Mouse (Mus musculus): ENCODE data around the gene Cavin3. TPM values are rescaled to one million over a fixed set of nuclear protein-coding genes. Genes with fewer than 3 reads are reported as not detected.

Gene Cavin3
- polyA plus RNA-seq, 1 experiment from 2014 or later: 24.2 TPM

GRCm38 (mm10) chr7:105434798-105435197, 47.3 kb downstream of the Cavin3 start:
- Histone ChIP-seq H3K4me1 (no peaks in the 10 kb centered on the region), H3K9ac (replicated peaks) (no peak overlapping the region), H3K27ac (replicated peaks) (no peak overlapping the region), H3K4me3 (no peak overlapping the region), H3K27me3 (no peaks in the 10 kb centered on the region), H3K4me2 (replicated peaks) (no peak overlapping the region), H3K36me3 (no peaks in the 10 kb centered on the region), H3K9me3 (no peaks in the 10 kb centered on the region)
- ATAC-seq (replicated peaks): no peak
- WGBS: 86% methylated on average over 22 of the region's 22 CpGs

GRCm38 (mm10) chr7:105433859-105434258, 48.2 kb downstream of the Cavin3 start:
- Histone ChIP-seq H3K27ac (replicated peaks) (no peak overlapping the region), H3K9ac (replicated peaks) (no peak overlapping the region), H3K36me3 (no peaks in the 10 kb centered on the region), H3K4me2 (replicated peaks) (no peak overlapping the region), H3K4me3 (no peak overlapping the region), H3K4me1 (no peaks in the 10 kb centered on the region), H3K9me3 (no peaks in the 10 kb centered on the region), H3K27me3 (no peaks in the 10 kb centered on the region)
- ATAC-seq (replicated peaks): no peak
- WGBS: 91% methylated on average over 17 of the region's 17 CpGs

- Histone ChIP-seq H3K4me1 (no peaks in the 10 kb centered on the region), H3K27ac (replicated peaks) (no peak overlapping the region), H3K27me3 (no peaks in the 10 kb centered on the region), H3K4me3 (no peak overlapping the region), H3K9me3 (no peaks in the 10 kb centered on the region), H3K9ac (replicated peaks) (no peak overlapping the region), H3K36me3 (no peaks in the 10 kb centered on the region), H3K4me2 (replicated peaks) (no peak overlapping the region)
- ATAC-seq (replicated peaks): no peak
- WGBS: 76% methylated on average over 1 of the region's 1 CpGs
Observed at GRCm38 (mm10) chr7:105432058-105432457, 50.0 kb downstream of the Cavin3 start.

Other genes with a start within 250 kb of the Cavin3 start
- not detected in 2 replicates for gene Olfr688, start 194.2 kb downstream of the Cavin3 start, polyA plus RNA-seq (2015; fragmentation: Nextera tagmentation; extraction: Ambion mirVana)
- gene Olfr689, start 171.1 kb downstream of the Cavin3 start, polyA plus RNA-seq (2015; fragmentation: Nextera tagmentation; extraction: Ambion mirVana): not detected in 2 replicates
- not detected in 2 replicates for gene Olfr690, start 148.2 kb downstream of the Cavin3 start, polyA plus RNA-seq (2015; fragmentation: Nextera tagmentation; extraction: Ambion mirVana)
- 0.11 TPM in 1 of 2 replicates, not detected in the other for gene Olfr691, start 140.0 kb downstream of the Cavin3 start, polyA plus RNA-seq (2015; fragmentation: Nextera tagmentation; extraction: Ambion mirVana)
- not detected in 2 replicates for gene Olfr692, start 114.1 kb downstream of the Cavin3 start, polyA plus RNA-seq (2015; fragmentation: Nextera tagmentation; extraction: Ambion mirVana)
- gene Gm5901, start 107.3 kb downstream of the Cavin3 start, polyA plus RNA-seq (2015; fragmentation: Nextera tagmentation; extraction: Ambion mirVana): not detected in 2 replicates
- gene Fam160a2, start 82.2 kb downstream of the Cavin3 start, polyA plus RNA-seq (2015; fragmentation: Nextera tagmentation; extraction: Ambion mirVana): 50.2 and 50.6 TPM in 2 replicates
- 0.09 and 0.11 TPM in 2 replicates for gene Cnga4, start 77.7 kb downstream of the Cavin3 start, polyA plus RNA-seq (2015; fragmentation: Nextera tagmentation; extraction: Ambion mirVana)
- 1.5 TPM in 2 replicates for gene Cckbr, start 56.6 kb downstream of the Cavin3 start, polyA plus RNA-seq (2015; fragmentation: Nextera tagmentation; extraction: Ambion mirVana)
- 65.5 and 69.8 TPM in 2 replicates for gene Smpd1, start 72.1 kb upstream of the Cavin3 start, polyA plus RNA-seq (2015; fragmentation: Nextera tagmentation; extraction: Ambion mirVana)
- 249 and 255 TPM in 2 replicates for gene Apbb1, start 99.4 kb upstream of the Cavin3 start, polyA plus RNA-seq (2015; fragmentation: Nextera tagmentation; extraction: Ambion mirVana)
- 0.11 and 0.24 TPM in 2 replicates for gene Hpx, start 117.8 kb upstream of the Cavin3 start, polyA plus RNA-seq (2015; fragmentation: Nextera tagmentation; extraction: Ambion mirVana)
- 69.4 and 72.3 TPM in 2 replicates for gene Trim3, start 151.3 kb upstream of the Cavin3 start, polyA plus RNA-seq (2015; fragmentation: Nextera tagmentation; extraction: Ambion mirVana)
- 135 and 139 TPM in 2 replicates for gene Timm10b, start 157.8 kb upstream of the Cavin3 start, polyA plus RNA-seq (2015; fragmentation: Nextera tagmentation; extraction: Ambion mirVana)
- gene Arfip2, start 158.1 kb upstream of the Cavin3 start, polyA plus RNA-seq (2015; fragmentation: Nextera tagmentation; extraction: Ambion mirVana): 80.6 and 85.6 TPM in 2 replicates
- 6.9 and 14.7 TPM in 2 replicates for gene Gm45799, start 158.3 kb upstream of the Cavin3 start, polyA plus RNA-seq (2015; fragmentation: Nextera tagmentation; extraction: Ambion mirVana)
- 0.42 and 0.86 TPM in 2 replicates for gene Dnhd1, start 168.5 kb upstream of the Cavin3 start, polyA plus RNA-seq (2015; fragmentation: Nextera tagmentation; extraction: Ambion mirVana)

Data from forebrain, embryonic 15.5 days (tissue).